Mouse (Mus musculus) neural tube, embryonic 15.5 days (tissue): Measurements from ENCODE around the gene Baz1a. TPM values are rescaled to one million over a fixed set of nuclear protein-coding genes. Genes with fewer than 3 reads are reported as not detected.
A peak's percentile ranks its signal among the peaks of the same experiment; 100 is the strongest.

Experiments used
- ATAC-seq: fragments of 200-750 bp; cut with Nextera tagmentation; 2 replicates; pipeline ENCODE4 v1.8.0; 2017; ENCODE audit warnings: mild to moderate bottlenecking, moderate TSS enrichment, moderate library complexity; ENCODE audit not compliant: low FRiP score
- H3K27ac ChIP-seq: fragments of 300-500 bp; sonication (generic); replicated peaks from 2 replicates; pipeline ENCODE4 v1.5.1; 2015; ENCODE audit warnings: mild to moderate bottlenecking, inconsistent platforms
- H3K27me3 ChIP-seq: fragments of 300-500 bp; sonication (generic); replicated peaks from 2 replicates; pipeline ENCODE4 v1.6.1; 2015; ENCODE audit warnings: inconsistent platforms
- H3K36me3 ChIP-seq: fragments of 300-500 bp; sonication (generic); 2 replicates; pipeline ENCODE4 v1.6.1; 2015; ENCODE audit warnings: inconsistent platforms
- H3K4me1 ChIP-seq: fragments of 300-500 bp; sonication (generic); 2 replicates; pipeline ENCODE4 v1.6.1; 2015; ENCODE audit warnings: inconsistent platforms
- H3K4me2 ChIP-seq: fragments of 300-500 bp; sonication (generic); 2 replicates; pipeline ENCODE4 v1.6.1; 2015; ENCODE audit warnings: inconsistent platforms, mild to moderate bottlenecking, moderate library complexity
- H3K4me3 ChIP-seq: fragments of 300-500 bp; sonication (generic); replicated peaks from 2 replicates; pipeline ENCODE4 v1.5.1; 2015; ENCODE audit warnings: mild to moderate bottlenecking, inconsistent platforms
- H3K9ac ChIP-seq: fragments of 300-500 bp; sonication (generic); replicated peaks from 2 replicates; pipeline ENCODE4 v1.6.1; 2015; ENCODE audit warnings: mild to moderate bottlenecking, inconsistent platforms
- H3K9me3 ChIP-seq: fragments of 300-500 bp; sonication (generic); replicated peaks from 2 replicates; pipeline ENCODE4 v1.6.1; 2016; ENCODE audit warnings: inconsistent platforms
- WGBS: fragments of 180-500 bp; shearing (Covaris S2); methylation state at CpG from one replicate; pipeline ENCODE4 v1.1.7; 2015; ENCODE audit warnings: mixed read lengths; 5-methylcytosine and 5-hydroxymethylcytosine counted together
- polyA plus RNA-seq: library from polyadenylated mRNA; unstranded; fragments of >200 nt; fragmentation: Nextera tagmentation; extraction: Ambion mirVana; gene quantifications from 2 replicates; pipeline ENCODE4 v1.2.1, GENCODE M21; 2015

The Baz1a gene
- polyA plus RNA-seq, 1 experiment from 2014 or later, result 2.7 TPM

GRCm38 (mm10) chr12:54987156-54987555 lies 27.0 kb downstream of the Baz1a start:
- no peaks in the 10 kb centered on the region for H3K27me3 ChIP-seq
- ATAC-seq, result no peak
- H3K9ac ChIP-seq, result no peak overlapping the region
- no peak overlapping the region for H3K27ac ChIP-seq
- no peak overlapping the region for H3K4me2 ChIP-seq
- H3K4me1 ChIP-seq, result peaks cover 12% of the 10 kb centered on the region
- H3K36me3 ChIP-seq, result no peaks in the 10 kb centered on the region
- WGBS, result 88% methylated on average over 2 of the region's 2 CpGs
- H3K4me3 ChIP-seq, result no peak overlapping the region
- H3K9me3 ChIP-seq, result no peaks in the 10 kb centered on the region

GRCm38 (mm10) chr12:54986052-54986717 lies 28.0 kb downstream of the Baz1a start, which contains the start of gene Gm20403:
Gene Gm20403 (minus strand): TSS chr12:54986529.
- no peaks in the 10 kb centered on the region for H3K36me3 ChIP-seq
- ATAC-seq, result peak; percentile 54
- under 1% methylated on average over 56 of the region's 60 CpGs for whole genome bisulfite sequencing
- peak within 1 kb of the TSS; percentile 95 for H3K4me2 ChIP-seq
- H3K27me3 ChIP-seq, result no peaks in the 10 kb centered on the region
- peak within 1 kb of the TSS; percentile 80 for H3K4me3 ChIP-seq
- H3K4me1 ChIP-seq, result peaks cover 12% of the 10 kb centered on the region
- no peaks in the 10 kb centered on the region for H3K9me3 ChIP-seq
- peak within 1 kb of the TSS; percentile 82 for H3K27ac ChIP-seq
- H3K9ac ChIP-seq, result peak within 1 kb of the TSS; percentile 67

GRCm38 (mm10) chr12:54985257-54986051 lies 28.7 kb downstream of the Baz1a start:
- WGBS, result 0% methylated on average over 58 of the region's 117 CpGs
- H3K36me3 ChIP-seq, result no peaks in the 10 kb centered on the region
- peak overlapping the region; percentile 80 for H3K4me3 ChIP-seq
- H3K4me1 ChIP-seq, result peaks cover 12% of the 10 kb centered on the region
- peak; percentile 80 for ATAC-seq
- H3K27ac ChIP-seq, result peak overlapping the region; percentile 82
- peak overlapping the region; percentile 67 for H3K9ac ChIP-seq
- no peaks in the 10 kb centered on the region for H3K27me3 ChIP-seq
- H3K9me3 ChIP-seq, result no peaks in the 10 kb centered on the region
- peak overlapping the region; percentile 95 for H3K4me2 ChIP-seq

DNA sequence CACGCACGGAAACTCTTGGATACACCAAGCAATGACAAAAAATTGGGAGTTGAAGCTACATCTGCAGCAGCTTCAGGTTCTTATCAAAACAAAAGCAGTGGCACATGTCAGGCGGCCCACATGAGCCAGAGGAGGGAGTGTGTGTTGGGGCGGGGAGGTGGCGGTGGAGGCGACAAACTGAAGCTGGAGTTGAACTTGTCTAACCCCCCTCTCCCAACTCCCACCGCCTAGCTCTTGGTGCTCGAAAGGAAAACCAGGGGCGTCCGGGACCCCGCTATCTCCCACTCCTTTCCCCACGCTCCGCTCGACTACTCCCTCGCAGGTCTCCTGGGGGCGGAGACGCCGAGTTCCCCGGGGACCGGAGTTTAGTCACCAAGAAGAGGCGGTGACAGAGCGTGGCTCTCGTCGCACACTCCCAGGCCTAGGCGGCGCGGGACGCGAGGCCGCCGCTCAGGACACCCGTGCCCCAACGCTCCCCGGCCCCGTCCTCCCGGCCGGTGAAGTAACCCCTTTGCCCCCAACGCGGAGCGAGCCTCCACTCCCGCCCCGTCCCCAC lies 29.4 kb downstream of the Baz1a start:
- under 1% methylated on average over 42 of the region's 42 CpGs for WGBS
- peak overlapping the region; percentile 67 for H3K9ac ChIP-seq
- peak; percentile 81 for ATAC-seq

DNA sequence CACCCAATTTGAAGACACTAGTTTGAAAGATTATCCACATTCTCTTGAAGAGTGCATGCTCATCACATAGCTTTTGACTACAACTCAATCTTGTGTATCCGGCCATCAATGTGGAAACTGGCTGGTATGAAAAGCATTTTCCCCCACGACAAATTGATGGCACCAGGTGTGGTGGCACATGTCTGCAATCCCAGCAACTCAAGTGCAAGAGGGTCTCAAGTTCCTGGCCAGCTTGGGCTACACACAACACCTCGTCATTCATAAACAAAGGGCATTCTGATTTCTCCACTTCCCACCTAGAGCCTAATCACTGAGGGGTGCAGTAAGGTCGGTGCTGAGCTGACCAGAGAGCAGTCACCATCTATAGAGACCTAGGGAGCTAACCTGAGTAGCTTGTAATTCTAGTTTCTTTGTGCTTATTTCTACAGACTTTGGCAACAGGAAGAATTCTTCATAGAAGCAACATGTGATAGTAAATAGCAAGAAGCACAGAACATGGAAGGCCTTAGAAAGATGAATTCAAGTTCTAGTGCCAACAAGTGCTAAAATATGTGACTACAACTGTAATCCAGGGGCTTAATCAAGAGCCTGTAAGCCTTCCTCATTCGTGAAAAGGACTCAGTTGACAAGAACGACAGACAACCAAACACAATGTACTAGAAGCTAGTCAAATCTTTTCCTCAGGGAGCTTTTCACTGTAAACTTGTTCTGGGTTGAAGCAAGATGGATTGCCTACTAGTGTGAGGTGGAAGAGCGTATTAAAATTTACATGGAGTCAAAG lies 31.0 kb downstream of the Baz1a start:
- no peak overlapping the region for H3K9ac ChIP-seq
- no peak for ATAC-seq

More for the DNA sequence above, 29.4 kb downstream of the Baz1a start:
- H3K4me1 ChIP-seq, result peaks cover 12% of the 10 kb centered on the region
- no peaks in the 10 kb centered on the region for H3K27me3 ChIP-seq
- H3K4me3 ChIP-seq, result peak overlapping the region; percentile 80
- H3K27ac ChIP-seq, result peak overlapping the region; percentile 82
- peak overlapping the region; percentile 95 for H3K4me2 ChIP-seq
- no peaks in the 10 kb centered on the region for H3K36me3 ChIP-seq
- no peaks in the 10 kb centered on the region for H3K9me3 ChIP-seq

GRCm38 (mm10) chr12:54981962-54982361 lies 32.2 kb downstream of the Baz1a start:
- Histone ChIP-seq H3K27me3 (no peaks in the 10 kb centered on the region), H3K4me1 (peaks cover 12% of the 10 kb centered on the region), H3K9me3 (no peaks in the 10 kb centered on the region), H3K9ac (no peak overlapping the region), H3K27ac (no peak overlapping the region), H3K36me3 (no peaks in the 10 kb centered on the region), H3K4me3 (no peak overlapping the region), H3K4me2 (no peak overlapping the region)
- 77% methylated on average over 6 of the region's 6 CpGs for WGBS
- no peak for ATAC-seq

More for the DNA sequence above, 31.0 kb downstream of the Baz1a start:
- Histone ChIP-seq H3K27me3 (no peaks in the 10 kb centered on the region), H3K4me1 (peaks cover 12% of the 10 kb centered on the region), H3K36me3 (no peaks in the 10 kb centered on the region), H3K9me3 (no peaks in the 10 kb centered on the region), H3K27ac (no peak overlapping the region), H3K4me2 (no peak overlapping the region), H3K4me3 (no peak overlapping the region)
- WGBS, result 82% methylated on average over 7 of the region's 7 CpGs

DNA sequence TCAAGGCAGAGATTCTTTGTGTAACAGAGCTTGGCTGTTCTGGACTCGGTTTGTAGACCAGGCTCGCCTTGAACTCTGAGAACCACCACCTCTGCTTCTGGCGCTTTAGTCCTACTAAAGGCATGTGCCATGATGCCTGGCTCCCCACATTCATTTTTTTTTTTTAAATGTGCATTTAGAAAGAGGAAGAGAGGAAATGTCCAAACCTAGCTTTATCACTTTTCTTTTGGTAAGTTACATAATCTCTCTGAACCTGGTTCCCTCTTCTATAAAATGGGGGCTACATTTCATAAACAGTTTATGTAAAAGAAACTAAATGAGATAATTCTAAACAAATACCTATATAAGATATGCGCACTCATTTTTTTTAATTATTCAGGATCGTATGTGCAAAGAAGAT lies 33.2 kb downstream of the Baz1a start:
- no peak overlapping the region for H3K4me2 ChIP-seq
- H3K4me1 ChIP-seq, result peaks cover 9% of the 10 kb centered on the region
- H3K9ac ChIP-seq, result no peak overlapping the region
- H3K36me3 ChIP-seq, result no peaks in the 10 kb centered on the region
- H3K9me3 ChIP-seq, result no peaks in the 10 kb centered on the region
- H3K27ac ChIP-seq, result no peak overlapping the region
- WGBS, result 93% methylated on average over 5 of the region's 5 CpGs
- ATAC-seq, result no peak
- H3K4me3 ChIP-seq, result no peak overlapping the region
- H3K27me3 ChIP-seq, result no peaks in the 10 kb centered on the region

GRCm38 (mm10) chr12:54980532-54980931 lies 33.6 kb downstream of the Baz1a start:
- Histone ChIP-seq H3K4me2 (no peak overlapping the region), H3K9ac (no peak overlapping the region), H3K27me3 (no peaks in the 10 kb centered on the region), H3K4me1 (peaks cover 9% of the 10 kb centered on the region), H3K9me3 (no peaks in the 10 kb centered on the region), H3K36me3 (no peaks in the 10 kb centered on the region), H3K27ac (no peak overlapping the region), H3K4me3 (no peak overlapping the region)
- ATAC-seq, result no peak
- WGBS, result 90% methylated on average over 6 of the region's 6 CpGs

GRCm38 (mm10) chr12:54969033-54969432 lies 45.1 kb downstream of the Baz1a start:
- 86% methylated on average over 3 of the region's 3 CpGs for WGBS
- no peak overlapping the region for H3K4me2 ChIP-seq
- H3K27me3 ChIP-seq, result no peaks in the 10 kb centered on the region
- H3K9me3 ChIP-seq, result no peaks in the 10 kb centered on the region
- ATAC-seq, result no peak
- H3K9ac ChIP-seq, result no peak overlapping the region
- H3K4me3 ChIP-seq, result no peak overlapping the region
- H3K4me1 ChIP-seq, result no peaks in the 10 kb centered on the region
- no peak overlapping the region for H3K27ac ChIP-seq
- H3K36me3 ChIP-seq, result no peaks in the 10 kb centered on the region

DNA sequence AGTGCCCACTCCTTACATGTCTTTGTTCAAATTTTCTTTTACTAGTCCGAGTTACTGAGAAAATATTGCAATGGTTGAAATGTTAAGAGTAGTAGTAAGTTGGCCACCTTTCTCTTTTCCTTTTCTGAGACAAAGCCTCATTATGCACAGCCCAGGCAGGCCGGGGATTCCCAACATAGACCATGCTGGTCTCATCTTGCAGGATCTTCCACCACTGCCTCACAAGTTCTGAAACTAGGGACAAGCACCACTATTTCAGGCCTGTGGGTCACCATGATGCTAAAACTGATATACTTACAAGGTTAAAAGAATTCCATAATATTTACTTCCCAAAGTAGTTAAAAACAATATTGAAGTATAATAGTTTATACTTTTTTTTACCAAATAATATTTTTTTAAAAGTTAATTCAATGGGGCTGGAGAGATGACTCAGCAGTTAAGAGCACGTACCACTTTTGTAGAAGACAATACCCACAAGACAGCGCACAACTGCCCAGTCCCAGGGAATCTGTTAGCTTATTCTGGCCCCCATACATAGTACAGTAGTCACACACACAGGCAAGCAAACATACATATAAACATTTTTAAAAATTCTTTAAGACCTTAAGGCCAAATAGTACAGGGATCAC lies 48.5 kb downstream of the Baz1a start:
- no peak overlapping the region for H3K4me2 ChIP-seq
- no peak for ATAC-seq
- no peaks in the 10 kb centered on the region for H3K27me3 ChIP-seq
- WGBS, result 95% methylated on average over 4 of the region's 4 CpGs
- H3K36me3 ChIP-seq, result no peaks in the 10 kb centered on the region
- H3K27ac ChIP-seq, result no peak overlapping the region
- H3K4me1 ChIP-seq, result no peaks in the 10 kb centered on the region
- no peak overlapping the region for H3K9ac ChIP-seq
- H3K4me3 ChIP-seq, result no peak overlapping the region
- no peaks in the 10 kb centered on the region for H3K9me3 ChIP-seq

DNA sequence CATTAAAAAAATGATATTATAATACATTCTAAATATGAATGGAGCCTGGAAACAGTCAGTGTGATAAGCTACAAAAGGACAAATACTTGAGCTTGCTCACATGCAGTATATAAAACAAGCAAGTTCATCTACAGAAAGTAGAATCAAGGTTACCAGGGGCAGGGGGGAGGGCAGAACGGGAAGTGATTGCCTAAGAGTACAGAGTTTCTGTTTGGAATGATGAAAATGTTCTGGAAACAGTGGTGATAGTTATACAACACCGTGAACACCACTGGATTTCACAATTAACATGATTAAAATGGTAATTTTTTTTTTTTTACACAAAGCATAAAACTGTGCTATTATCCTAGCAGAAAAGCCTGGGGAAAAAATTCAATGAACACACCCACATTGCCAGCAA lies 54.6 kb downstream of the Baz1a start:
- Histone ChIP-seq H3K4me2 (no peak overlapping the region), H3K36me3 (no peaks in the 10 kb centered on the region), H3K27ac (no peak overlapping the region), H3K27me3 (no peaks in the 10 kb centered on the region), H3K4me3 (no peak overlapping the region), H3K4me1 (no peaks in the 10 kb centered on the region), H3K9ac (no peak overlapping the region), H3K9me3 (no peaks in the 10 kb centered on the region)
- ATAC-seq, result no peak
- WGBS, result 73% methylated on average over 2 of the region's 2 CpGs
